Mouse (Mus musculus) kidney, adult 2 months (tissue): ENCODE results near the gene Phf6. TPM values are rescaled to one million over a fixed set of nuclear protein-coding genes. Genes with fewer than 3 reads are reported as not detected.
"Not testable (repeated sequence)": the region's sequence is repeated elsewhere in the genome, so short reads cannot be mapped to it uniquely, and the experiment has no call there.

Experiments
- DNase-seq: peaks from one replicate; pipeline ENCODE4 v3.0.0; 2021
- H3K27ac ChIP-seq: fragments of 200-500 bp; 2 replicates; pipeline ENCODE4 v1.5.1; 2012; ENCODE audit warnings: low read depth, low read length, control low read depth, inconsistent platforms; ENCODE audit not compliant: insufficient read depth
- H3K27me3 ChIP-seq: fragments of 200-500 bp; replicated peaks from 2 replicates; pipeline ENCODE4 v1.6.1; 2012; ENCODE audit warnings: mild to moderate bottlenecking, moderate library complexity, low read length, inconsistent platforms; ENCODE audit not compliant: control insufficient read depth, insufficient read depth
- H3K36me3 ChIP-seq: fragments of 200-500 bp; 2 replicates; pipeline ENCODE4 v1.6.1; 2012; ENCODE audit warnings: mild to moderate bottlenecking, moderate library complexity, low read length, inconsistent platforms; ENCODE audit not compliant: control insufficient read depth, insufficient read depth
- H3K4me1 ChIP-seq: fragments of 200-500 bp; 2 replicates; pipeline ENCODE4 v1.6.1; 2011; ENCODE audit warnings: low read length; ENCODE audit not compliant: control insufficient read depth, insufficient read depth
- H3K4me3 ChIP-seq: fragments of 200-500 bp; 2 replicates; pipeline ENCODE4 v1.5.1; 2011; ENCODE audit warnings: mild to moderate bottlenecking, low read depth, low read length, control low read depth; ENCODE audit not compliant: insufficient read depth
- CTCF ChIP-seq: fragments of 200-500 bp; conservative IDR thresholded peaks from 2 replicates; pipeline ENCODE4 v1.5.1; 2011; ENCODE audit warnings: low read depth, mild to moderate bottlenecking, control low read depth, low read length, moderate library complexity, mixed read lengths; ENCODE audit not compliant: insufficient read depth, insufficient read length
- POLR2A ChIP-seq: fragments of 200-500 bp; IDR thresholded peaks from one replicate; pipeline ENCODE4 v1.6.1; 2011; ENCODE audit warnings: low read depth, low read length, control low read depth
- WGBS: fragments of 180-500 bp; shearing (Covaris S2); methylation state at CpG from one replicate; pipeline ENCODE4 v1.1.7; 2018; 5-methylcytosine and 5-hydroxymethylcytosine counted together
- polyA plus RNA-seq: library from polyadenylated mRNA; depleted of rRNA; stranded (reverse); fragments of >200 nt; gene quantifications from 2 replicates; pipeline ENCODE4 v1.2.3, GENCODE M21; 2012; rRNA removed

Gene Phf6
- polyA plus RNA-seq, 1 experiment: 2.4 TPM

GRCm38 (mm10) chrX:52978576-52978975 is 66.5 kb downstream of the Phf6 start:
- no peak for DNase-seq
- H3K4me3 ChIP-seq: no peak overlapping the region
- H3K36me3 ChIP-seq: no peaks in the 10 kb centered on the region
- no peak overlapping the region for H3K27ac ChIP-seq
- H3K4me1 ChIP-seq: no peaks in the 10 kb centered on the region
- TF ChIP-seq POLR2A: no peak
- TF ChIP-seq CTCF: no peak
- WGBS: 57% methylated on average over 1 of the region's 1 CpGs
- no peaks in the 10 kb centered on the region for H3K27me3 ChIP-seq

- Histone ChIP-seq H3K4me1 (no peaks in the 10 kb centered on the region), H3K4me3 (no peak overlapping the region), H3K27ac (no peak overlapping the region), H3K27me3 (no peaks in the 10 kb centered on the region), H3K36me3 (no peaks in the 10 kb centered on the region)
- TF ChIP-seq POLR2A (no peak), CTCF (no peak)
- no peak for DNase-seq
- 36% methylated on average over 3 of the region's 3 CpGs for WGBS
Observed at GRCm38 (mm10) chrX:52981378-52981777, 69.3 kb downstream of the Phf6 start.

GRCm38 (mm10) chrX:52987905-52988783 is 76.1 kb downstream of the Phf6 start, which contains the start of gene Hprt:
Hprt (plus strand) TSS chrX:52988137.
- peak within 1 kb of the TSS; percentile 57 for H3K4me3 ChIP-seq
- no peaks in the 10 kb centered on the region for H3K27me3 ChIP-seq
- WGBS: under 1% methylated on average over 57 of the region's 72 CpGs
- TF ChIP-seq CTCF (no peak), POLR2A (peak; percentile 81)
- peak; percentile 92 for DNase-seq
- no peaks in the 10 kb centered on the region for H3K36me3 ChIP-seq
- H3K4me1 ChIP-seq: no peaks in the 10 kb centered on the region
- peak within 1 kb of the TSS; percentile 83 for H3K27ac ChIP-seq

- H3K36me3 ChIP-seq, H3K4me3 ChIP-seq, DNase-seq, H3K4me1 ChIP-seq, H3K27me3 ChIP-seq, H3K27ac ChIP-seq: not testable (repeated sequence)
- whole genome bisulfite sequencing: 72% methylated on average over 5 of the region's 5 CpGs
Observed at GRCm38 (mm10) chrX:52994726-52995125, 82.7 kb downstream of the Phf6 start.

GRCm38 (mm10) chrX:53004887-53005286 is 92.8 kb downstream of the Phf6 start:
- DNase-seq, H3K27ac ChIP-seq, H3K36me3 ChIP-seq, H3K27me3 ChIP-seq, H3K4me1 ChIP-seq, H3K4me3 ChIP-seq: not testable (repeated sequence)
- WGBS: 65% methylated on average over 4 of the region's 4 CpGs

GRCm38 (mm10) chrX:53006062-53006461 is 94.0 kb downstream of the Phf6 start:
- peak; percentile 63 for DNase-seq
- Histone ChIP-seq H3K4me3 (no peak overlapping the region), H3K4me1 (no peaks in the 10 kb centered on the region), H3K27me3 (no peaks in the 10 kb centered on the region), H3K27ac (no peak overlapping the region), H3K36me3 (no peaks in the 10 kb centered on the region)
- TF ChIP-seq CTCF: no peak
- TF ChIP-seq POLR2A: no peak
- WGBS: 45% methylated on average over 3 of the region's 3 CpGs

Other genes with a start within 250 kb of the Phf6 start
- 1.0 and 1.1 TPM in 2 replicates for gene Ccdc160, start 121.1 kb upstream of the Phf6 start, polyA plus RNA-seq
- 15.9 and 28.9 TPM in 2 replicates for gene Hprt, start 75.9 kb downstream of the Phf6 start, polyA plus RNA-seq